Mouse (Mus musculus) adrenal gland, postnatal 14 days (tissue): ENCODE data around the gene Tas2r144. TPM values are rescaled to one million over a fixed set of nuclear protein-coding genes. Genes with fewer than 3 reads are reported as not detected.

Experiments
- DNase-seq: peaks from one replicate; pipeline ENCODE4 v3.0.0; 2021; ENCODE audit warnings: mixed read lengths
- long read RNA-seq, 2 experiments: library from polyadenylated mRNA; stranded (forward); transcript quantifications; one replicate each; pipeline ENCODE4 v2.0.0; 2021
- total RNA-seq: library from RNA; stranded (reverse); gene quantifications from 2 replicates; pipeline ENCODE4 v1.2.3, GENCODE M21; 2021

The Tas2r144 gene
- total RNA-seq = not detected in 2 replicates
- long read RNA-seq, experiment 1 = 0 reads
- long read RNA-seq, experiment 2 = 0 reads

DNA sequence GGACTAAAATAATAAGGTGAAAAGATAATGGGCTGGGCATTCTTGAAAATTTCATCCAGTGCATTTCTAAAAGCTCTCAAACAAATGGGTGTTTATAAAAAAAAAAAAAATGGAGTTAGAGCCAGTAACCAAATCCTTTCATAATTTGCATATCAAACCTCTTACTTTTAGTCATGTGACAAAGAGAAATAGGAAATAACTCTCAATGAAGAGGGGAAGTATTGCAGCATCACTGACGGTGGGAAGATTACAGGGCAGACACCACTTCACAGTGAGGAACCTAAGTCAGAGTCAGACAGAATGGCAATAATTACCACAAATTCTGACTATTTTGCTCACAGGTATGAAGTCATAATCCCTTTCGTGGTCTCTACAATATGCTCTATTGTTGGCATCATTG is at the start of gene Tas2r144:
Gene Tas2r144, plus strand, starts transcription at position 301 of the 400 bp plus-strand sequence.
- DNase-seq = no peak

DNA sequence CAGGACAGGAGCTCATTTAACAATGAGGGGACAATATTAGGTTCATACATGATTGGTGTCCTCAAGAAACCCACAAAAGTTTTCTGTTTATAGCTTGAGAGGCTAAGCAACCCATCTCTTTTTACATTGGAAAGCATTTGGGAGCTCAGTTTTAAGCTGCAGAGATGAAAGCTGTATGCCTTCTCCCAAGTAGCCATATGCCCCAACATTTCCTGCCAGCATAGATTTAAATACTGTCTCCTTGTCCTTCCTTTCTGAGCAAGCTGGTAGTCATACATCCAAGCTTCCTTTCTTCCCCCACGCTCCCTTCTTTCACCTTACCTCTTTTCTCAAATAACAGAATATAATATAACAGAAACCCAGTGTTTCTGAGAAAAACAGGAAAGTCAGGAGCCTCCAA is 32.7 kb upstream of the Tas2r144 start:
- DNase-seq = no peak

DNA sequence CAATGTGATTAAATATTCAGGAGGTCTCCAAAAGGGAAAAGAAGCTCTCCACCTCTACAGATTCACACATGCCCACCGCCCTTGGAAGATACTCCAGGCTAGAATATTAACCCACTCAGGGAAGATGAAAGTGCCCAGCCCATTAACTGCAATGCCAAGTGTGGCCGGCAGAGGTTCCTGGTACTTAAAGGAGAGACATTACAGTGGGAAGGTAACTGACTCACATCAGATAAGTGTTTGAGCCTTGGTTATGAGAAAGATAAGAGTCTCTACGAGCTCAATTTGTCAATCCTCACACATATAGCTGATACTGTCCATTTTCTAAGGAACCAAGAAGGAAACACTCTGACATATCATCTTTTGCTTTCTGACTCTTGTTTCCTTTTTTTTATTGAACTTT is 28.9 kb upstream of the Tas2r144 start:
- no peak for DNase-seq

DNA sequence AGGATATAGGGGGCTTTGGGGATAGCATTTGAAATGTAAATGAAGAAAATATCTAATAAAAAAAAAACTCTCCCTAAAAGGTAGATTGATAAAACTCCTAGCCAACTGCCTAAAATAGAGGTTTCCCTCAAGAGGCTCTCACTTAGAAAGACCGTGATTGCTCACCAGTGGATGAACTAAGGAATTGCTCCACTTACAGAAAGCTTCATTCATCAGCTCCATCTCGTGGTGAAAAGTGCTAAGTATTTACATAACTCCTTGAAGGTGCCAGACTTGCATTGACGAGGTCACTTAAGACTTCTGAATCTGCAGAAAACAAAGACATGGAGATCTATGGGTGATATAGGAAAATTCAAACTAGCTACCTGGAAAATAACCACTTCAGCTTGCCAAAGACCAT is 17.4 kb upstream of the Tas2r144 start:
- DNase-seq = no peak

DNA sequence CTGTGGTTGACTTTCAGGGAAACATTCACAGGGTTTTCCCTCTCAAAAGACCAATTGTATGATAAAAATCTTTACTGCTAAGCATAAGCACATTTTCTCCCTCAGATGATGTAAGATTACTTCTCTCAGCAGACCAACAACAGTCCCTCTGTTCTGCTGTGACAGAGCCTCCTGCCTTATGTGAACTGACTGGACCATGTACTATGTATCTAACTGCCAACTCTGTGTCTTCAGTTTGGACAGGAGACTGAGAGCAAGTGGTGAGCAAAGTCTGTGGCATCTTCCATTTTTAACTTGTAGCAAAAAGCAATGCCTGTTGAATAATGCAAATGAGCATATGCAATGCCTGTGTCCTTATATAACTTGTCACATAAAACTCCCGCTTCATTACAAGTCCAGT is 15.6 kb upstream of the Tas2r144 start:
- DNase-seq = no peak

DNA sequence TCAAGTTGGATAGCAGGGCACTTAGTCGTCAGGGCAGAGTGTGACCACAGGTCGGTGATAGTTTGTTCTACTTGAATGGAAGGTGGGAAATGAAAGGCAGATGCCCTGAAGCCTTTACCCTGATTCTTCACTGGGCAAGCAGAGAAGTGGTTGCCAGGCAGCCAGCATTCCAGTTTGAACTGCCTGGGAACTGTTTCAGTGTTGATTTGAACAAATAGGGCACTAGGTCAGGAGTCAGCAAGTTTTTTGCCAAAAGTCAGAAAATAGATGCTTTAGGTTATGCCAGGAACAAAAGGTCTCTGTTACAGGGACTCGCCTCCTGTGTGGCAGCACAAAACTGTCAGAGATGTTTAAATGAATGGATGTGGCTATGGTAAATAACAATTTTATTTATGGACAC is 7.2 kb downstream of the Tas2r144 start:
- peak; percentile 24 for DNase-seq

DNA sequence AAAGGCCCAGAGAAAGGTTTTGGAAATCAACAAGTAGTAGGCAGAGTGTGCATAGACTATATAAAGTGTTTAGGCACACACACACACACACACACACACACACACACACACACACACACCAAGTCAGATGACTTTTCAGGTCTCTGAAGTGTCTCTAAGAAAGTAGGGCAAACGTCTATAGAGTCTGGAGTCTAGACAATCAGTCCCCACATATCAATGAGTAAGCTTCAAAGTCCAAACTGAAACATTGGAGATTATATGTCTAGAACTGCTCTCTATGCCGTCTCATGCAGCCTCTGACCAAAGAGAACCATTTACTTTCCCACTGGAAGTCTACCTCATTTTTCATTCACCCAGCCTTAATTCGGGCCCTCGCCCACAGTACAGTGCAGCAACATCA is 9.9 kb downstream of the Tas2r144 start:
- DNase-seq = no peak

DNA sequence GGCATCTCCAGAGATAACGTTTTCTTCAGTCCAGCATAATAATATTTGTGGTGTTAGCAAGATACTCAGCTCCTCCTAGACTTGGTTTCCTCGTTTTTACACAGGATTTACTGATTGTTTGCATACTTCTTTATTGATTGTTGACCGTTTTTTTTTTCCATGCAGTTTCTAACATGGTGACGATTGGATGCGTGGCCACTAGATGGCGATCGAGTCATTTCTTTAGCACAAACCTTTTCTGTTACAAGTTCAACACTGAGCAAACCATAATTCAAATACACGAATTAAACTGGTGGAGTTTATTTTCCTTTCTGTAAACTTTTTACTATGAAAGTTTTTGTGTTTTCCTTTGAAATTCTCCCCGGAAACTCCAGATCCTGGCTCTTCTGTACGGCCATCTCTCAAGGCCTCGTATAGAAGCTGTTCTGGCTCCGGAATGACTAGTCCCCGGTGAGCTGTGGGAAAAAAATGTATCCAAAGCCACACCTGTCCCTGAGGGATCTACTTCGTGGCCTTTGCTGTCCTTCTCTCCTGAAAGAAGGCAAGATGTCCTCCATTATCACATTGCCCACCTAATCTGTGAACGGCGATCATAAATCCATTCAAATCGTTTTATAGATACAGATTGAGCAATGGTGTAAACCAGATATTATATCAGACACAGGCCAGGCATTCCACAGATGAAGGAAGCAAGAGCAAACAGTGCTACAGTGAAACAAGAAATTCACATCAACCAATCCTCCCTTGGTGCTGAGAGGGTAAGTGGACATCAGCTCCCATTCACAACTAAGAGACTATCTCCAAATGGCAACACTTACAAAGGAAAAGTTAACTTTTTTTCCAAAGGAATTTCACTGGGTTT is 12.3 kb downstream of the Tas2r144 start:
- peak; percentile 74 for DNase-seq

DNA sequence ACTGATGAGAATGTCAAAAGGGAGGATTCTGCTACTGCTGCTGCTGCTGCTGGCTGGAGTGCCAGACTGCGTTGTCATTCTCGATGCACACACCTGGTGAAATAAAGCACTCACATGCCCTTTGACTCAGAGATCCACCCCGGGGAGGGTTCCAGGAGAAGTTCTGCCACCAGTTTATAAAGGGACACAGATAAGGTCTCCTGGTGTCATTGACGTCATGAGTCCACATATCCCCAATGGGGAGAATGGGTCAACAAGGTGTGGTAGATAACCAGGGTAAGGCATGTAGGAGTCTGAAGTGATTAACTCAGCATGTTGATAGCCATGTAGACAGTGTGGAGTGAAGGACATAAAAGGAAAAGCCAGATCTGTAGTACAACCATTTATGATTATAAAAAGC is 14.5 kb downstream of the Tas2r144 start:
- no peak for DNase-seq

DNA sequence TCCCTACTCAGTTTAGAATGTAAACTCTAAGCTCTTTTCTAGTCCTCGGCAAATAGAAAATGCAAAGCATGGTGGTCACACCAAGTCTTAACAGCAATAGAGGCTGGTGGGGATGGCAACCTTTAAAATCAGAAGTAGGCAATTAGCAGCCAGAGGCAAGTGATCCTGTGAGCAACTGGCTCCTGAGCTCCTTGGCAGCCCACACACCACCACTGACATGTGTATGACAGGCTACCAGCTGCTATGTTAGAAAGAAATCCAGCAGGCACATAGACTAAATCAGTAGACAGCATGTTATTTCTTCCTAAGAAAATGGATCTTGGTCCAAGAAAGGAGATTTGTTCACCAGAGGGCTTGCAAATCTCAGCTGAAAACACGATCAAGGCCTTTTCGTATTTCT is 16.1 kb downstream of the Tas2r144 start:
- no peak for DNase-seq

DNA sequence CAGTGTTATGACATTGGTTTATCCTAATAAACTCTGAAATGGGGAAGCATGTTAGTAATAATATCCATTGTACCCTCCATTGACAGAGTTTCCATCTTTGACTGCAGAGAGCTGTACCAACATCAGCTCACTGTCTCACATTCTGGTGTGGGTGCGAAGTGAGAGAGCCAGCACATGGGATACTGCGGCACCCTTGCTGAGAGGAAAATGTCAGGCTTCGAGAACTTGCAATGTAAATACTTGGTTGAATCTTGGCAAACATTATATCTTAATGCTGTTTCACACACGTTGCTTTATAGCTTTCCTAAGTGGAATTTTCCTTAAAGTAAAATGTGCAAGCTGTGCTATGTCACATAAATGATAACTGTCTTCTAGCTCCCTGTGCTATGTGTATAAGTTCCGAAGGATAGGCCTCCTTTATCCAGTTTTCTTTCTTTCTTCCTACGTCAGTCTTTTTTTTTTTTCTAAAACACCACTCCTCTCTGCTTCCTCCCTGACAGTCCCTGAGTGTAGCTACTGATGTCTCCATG is 22.2 kb downstream of the Tas2r144 start:
- no peak for DNase-seq

DNA sequence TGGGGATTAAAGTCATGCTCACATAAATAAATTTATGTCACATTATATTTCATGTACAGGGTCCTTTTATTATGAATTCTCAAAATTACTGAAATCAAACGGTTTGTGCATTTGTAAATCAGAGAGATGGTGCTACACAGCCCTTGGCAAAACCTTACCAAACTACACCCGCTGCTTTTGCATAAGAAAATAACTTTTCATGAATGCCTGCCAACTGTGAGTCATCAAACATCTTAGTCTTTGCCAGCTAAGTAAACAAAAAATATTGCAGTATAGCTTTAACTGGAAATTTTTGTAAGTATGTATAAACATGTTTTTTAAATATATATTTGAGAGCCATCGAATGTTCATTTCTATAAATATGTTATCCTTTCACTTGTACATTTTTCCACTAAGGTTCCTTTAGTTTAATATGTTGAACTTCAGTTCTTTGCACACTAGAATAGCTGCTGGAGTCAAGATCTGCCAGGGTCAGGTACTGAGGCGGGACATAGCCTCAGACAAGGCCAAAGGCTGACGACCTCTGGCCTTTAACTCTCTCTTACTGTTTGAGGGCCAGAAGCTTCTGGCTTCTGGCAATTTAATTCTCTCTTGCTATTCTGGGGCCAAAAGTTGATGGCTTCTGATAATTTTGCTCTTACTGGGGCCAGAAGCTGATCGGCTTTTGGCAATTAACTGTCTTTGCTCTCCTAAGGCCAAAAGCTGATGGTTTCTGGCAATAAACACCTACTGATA is 26.4 kb downstream of the Tas2r144 start:
- DNase-seq = peak; percentile 50

DNA sequence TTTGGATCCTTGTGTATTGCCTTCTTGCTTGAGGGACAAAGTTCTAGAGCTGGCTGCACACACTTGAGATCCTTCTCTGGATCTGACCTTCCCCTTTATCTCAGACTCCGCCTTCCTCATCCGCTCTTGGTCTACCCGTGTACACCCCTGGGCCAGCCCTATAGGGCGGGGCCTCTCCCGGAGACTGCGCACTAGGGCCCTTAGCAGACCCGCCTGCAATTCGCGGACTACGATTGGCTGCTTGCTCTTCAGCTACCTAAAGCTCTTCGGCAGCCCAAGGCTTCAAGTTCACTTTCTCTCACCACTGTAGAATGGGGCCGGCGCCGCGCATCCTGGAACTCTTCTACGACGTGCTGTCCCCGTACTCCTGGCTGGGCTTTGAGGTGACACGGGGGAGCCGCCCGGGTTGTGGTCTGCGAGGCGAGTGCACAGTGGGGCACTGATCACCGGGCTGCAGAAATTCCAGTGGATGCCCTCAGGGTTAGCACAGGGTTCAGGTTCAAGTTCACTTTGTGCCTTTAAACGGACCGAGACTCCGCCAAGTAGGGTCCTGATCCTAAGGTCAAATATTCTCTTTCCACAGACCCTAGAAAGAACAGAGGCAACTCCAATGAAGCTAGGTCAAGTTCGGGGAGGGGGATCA is 30.7 kb downstream of the Tas2r144 start, which contains the start of gene Gstk1:
Gene Gstk1, plus strand, starts transcription at position 225 of the 643 bp plus-strand sequence.
- DNase-seq = peak; percentile 93

DNA sequence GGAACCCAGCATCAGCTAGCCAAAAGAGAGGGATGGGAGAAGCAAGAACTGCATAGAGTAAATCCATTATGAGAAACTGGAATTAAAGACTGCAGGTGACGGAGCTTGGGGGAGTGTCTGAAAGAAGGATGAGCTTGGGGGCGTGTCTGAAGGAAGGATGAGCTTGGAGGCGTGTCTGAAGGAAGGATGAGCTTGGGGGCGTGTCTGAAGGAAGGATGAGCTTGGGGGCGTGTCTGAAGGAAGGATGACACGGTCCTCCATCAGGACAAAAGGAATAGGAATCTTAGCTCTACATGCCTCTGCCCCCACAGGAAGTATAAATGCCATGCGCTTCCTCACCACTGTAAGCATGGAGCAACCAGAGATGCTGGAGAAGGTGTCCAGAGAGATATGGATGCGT is 32.0 kb downstream of the Tas2r144 start:
- peak; percentile 31 for DNase-seq

DNA sequence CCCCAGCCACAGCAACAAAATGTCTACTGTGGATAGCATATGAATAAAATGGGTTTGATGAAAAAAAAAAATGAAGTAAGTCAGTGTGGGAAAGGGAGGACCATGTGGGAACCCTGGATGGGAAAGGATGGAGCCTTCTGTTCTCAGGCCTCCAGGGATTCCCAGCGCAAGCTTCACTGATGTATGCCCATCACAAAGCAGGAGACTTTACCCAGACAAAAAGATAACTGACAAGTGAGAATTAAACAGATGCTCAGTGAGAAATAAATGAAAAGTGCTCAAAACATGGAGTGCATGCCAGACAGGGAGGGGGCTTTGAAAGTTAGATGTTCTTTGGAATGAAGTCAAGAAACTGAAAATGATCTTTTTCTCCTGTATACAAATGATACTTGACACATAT is 32.9 kb downstream of the Tas2r144 start:
- no peak for DNase-seq

DNA sequence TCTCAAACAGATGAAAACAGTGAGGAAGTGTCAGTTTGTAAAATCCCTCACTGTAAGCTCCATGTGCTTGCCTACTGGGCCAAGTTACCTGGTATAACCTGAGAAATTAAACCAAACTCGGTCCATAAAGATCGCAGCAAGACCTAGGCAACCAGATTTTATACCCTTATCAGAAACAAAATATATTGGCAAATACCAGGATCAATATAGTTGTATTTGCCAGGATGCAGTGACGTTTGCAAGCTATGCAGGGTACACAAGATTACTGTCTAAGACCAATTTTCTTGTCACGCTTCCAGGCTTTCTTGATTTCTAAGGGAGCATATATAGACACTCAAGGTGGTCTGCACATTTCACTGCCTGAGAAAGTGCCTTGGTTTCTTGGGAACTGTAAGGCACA is 36.7 kb downstream of the Tas2r144 start:
- DNase-seq = no peak

DNA sequence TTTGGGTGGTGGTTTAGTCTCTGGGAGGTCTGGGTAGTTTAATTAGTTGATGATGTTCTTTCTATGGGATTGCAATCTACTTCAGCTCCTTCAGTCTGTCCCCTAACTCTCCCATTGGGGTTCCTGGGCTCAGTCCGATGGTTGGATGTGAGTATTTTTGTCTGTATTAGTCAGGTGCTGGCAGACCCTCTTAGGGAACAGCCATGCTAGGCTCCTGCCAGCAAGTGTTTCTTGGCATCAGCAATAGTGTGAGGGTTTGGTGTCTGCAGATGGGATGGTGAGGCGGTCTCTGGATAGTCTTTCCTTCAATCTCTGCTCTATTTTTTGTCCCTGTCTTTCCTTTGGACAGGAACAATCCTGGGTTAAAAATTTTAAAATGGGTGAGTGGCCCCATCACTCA is 38.0 kb downstream of the Tas2r144 start:
- no peak for DNase-seq

DNA sequence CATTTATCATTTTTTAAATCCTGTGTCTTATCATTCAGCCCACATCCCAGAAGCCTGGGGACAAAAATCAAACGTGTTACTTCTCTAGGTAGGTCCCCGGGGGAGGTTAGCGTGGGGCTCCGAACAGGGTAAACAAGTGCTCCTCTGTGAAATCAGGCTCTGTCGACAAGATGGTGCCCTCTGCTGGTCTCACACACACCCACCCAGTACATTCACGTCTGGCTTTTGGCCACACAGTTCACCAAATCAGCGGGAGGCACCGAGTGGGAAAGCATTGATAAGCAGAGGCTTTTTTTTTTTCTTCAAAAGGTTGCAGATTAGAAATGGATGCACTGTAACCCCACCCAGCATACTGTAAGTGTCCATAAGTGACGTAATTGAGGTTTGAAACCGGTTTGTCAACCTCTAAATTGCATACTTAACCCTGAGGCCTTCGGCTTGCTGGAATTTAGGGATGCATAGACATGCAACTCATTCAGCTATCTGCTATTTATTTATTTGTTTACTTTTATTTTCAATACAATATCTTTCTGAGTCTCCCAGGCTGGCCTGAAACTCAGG is 42.3 kb downstream of the Tas2r144 start:
- DNase-seq = peak; percentile 75

DNA sequence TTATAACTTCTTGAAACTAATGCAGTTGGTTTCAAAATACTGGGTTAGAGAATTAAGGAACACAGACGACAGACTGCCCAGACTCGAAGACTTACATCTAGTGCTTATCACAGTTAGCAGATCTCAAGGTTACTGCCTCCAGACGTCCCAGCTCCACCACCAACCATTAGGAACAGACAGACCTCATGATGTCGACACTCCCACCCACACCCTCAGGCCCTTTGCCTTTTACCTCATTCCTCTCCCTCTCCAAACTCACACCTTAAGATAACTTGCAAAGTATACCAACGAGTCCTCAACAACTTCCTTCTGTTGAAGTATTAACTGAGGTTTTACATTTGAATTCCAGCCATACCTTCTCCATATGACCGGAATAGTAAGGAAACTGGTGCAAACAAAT is 45.3 kb downstream of the Tas2r144 start:
- no peak for DNase-seq

DNA sequence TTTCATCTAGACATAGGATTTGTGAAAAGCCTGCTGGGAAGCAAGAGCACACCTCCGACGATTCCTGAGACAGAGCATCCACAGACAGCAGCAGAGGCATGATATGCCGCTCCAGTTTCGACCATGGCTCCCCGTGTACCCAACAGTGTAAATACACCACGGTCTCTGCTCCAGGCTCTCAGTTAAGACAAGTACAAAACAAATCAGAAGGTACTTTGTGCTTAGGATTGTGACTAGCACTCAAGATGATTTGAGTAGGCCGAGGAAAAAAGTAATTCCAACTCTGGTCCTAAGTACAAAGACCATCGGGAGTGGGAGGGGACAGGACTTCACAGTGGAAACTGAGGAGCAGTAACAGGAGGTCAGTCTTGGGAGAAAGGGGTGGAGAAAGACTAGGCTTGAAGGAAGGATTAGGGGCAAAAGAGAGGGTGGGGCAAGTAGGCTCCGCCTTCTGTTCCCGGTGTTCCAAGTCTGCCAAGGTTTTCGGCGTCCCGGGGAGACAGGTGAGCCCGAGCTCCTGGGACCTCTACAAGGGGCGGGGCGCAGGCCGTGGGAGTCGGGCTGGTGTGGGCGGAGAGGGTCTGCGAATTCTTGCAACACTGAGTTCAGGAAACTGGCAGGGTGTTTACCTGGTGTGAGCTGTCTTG is 46.5 kb downstream of the Tas2r144 start, which contains the start of gene Tmem139:
Gene Tmem139, plus strand, starts transcription at position 447 of the 647 bp plus-strand sequence.
- DNase-seq = no peak

DNA sequence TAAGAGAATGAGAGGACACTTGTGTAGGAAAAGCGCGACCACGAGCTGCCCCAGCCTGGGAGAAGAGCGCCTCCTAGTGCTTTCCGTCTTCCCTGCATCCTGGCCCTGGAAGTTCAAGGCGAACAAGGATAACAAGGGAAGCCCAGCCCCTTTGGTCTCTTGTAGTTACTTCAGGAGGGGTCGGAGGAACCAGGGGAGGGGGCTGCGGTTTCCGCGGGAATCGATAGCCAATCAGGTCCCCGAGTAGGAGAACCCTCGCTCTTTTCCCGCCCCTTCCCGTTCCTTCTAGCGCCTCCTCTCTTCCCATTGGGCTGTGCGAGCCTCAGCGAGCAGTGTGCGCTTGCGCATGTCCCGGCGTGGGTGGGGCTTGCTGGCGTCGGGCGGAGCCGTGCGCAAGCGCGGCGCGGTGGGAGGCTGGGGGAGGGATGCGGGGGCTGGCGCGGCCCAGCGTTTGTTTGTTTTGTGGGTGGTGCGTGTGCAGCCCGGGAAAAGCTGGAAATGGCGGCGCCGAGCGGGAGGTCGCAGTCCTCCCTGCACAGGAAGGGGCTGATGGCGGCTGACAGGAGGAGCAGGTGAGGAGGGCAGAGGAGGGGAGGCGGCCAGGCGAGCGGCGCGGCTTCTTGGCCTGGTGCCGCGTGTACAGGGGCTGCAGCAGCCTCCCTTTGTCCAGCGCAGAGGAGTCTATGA is 49.6 kb downstream of the Tas2r144 start, which contains the start of gene Casp2:
Gene Casp2, plus strand, starts transcription at position 360 of the 687 bp plus-strand sequence.
- peak; percentile 100 for DNase-seq
